Mouse (Mus musculus) left cerebral cortex, postnatal 10 days (tissue): ENCODE results near the gene Spns2. TPM values are rescaled to one million over a fixed set of nuclear protein-coding genes. Genes with fewer than 3 reads are reported as not detected.
A peak's percentile ranks its signal among the peaks of the same experiment; 100 is the strongest.

Experiments
- DNase-seq, 2 experiments: peaks; one replicate each; pipeline ENCODE4 v3.0.0; 2021 to 2022; ENCODE audit warnings: low spot score in 2 of 2, mixed read lengths in 1 of 2; ENCODE audit errors: extremely low spot score in 1 of 2
- intact Hi-C: fragments of 180-260 bp; cut with DNase I; formaldehyde crosslinking; loops from one replicate; pipeline ENCODE4 v1.15.1; 2025
- total RNA-seq, 2 experiments: library from RNA; stranded (reverse); gene quantifications; 2 replicates each; pipeline ENCODE4 v1.2.3; 2021

The Spns2 gene
- total RNA-seq, 2 experiments from 2014 or later: 30.8 to 37.4 TPM

DNA sequence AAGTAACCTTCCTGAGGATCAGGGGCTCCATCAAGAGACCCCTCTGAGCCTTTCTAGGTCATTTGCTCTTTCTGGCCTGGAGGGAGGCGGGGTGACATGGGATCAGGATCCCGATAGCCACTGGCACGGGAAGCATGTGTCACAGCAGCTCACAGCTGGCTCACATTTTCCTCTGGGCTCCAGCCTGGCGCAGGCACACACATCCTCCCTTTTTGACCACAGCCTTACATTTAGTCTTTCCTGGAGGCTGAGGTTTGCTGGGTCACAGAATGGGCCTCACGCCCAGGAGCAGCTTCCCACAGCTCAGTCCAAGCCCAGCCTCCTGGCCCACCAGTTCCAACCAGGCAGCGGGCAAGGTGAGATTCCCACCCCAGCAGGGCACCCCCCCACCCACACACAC lies 11.5 kb downstream of the Spns2 start:
- no peak for DNase-seq
- intact Hi-C loops: no loop called here

- intact Hi-C loops: no loop called here
- DNase-seq: no peak
Observed at GRCm38 (mm10) chr11:72477653-72478052, 12.1 kb downstream of the Spns2 start.

DNA sequence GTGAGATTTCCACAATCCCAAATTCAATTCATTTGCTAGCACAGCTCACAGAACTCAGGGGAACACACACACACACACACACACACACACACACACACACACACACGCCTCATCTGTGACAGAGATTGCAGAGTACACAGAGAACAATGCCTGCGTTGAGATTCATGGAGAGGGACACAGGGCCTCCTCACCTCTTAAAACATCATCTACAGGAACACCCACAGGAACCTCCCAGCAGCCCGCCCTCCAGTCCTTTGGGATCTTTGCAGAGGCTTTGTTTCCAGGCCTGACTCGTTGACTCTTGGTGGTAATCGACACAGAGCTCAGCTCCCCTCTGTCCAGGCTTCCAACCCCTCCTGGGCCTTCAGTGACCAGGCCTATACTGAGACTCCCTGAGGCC lies 12.5 kb downstream of the Spns2 start:
- intact Hi-C loops: no loop called here

DNA sequence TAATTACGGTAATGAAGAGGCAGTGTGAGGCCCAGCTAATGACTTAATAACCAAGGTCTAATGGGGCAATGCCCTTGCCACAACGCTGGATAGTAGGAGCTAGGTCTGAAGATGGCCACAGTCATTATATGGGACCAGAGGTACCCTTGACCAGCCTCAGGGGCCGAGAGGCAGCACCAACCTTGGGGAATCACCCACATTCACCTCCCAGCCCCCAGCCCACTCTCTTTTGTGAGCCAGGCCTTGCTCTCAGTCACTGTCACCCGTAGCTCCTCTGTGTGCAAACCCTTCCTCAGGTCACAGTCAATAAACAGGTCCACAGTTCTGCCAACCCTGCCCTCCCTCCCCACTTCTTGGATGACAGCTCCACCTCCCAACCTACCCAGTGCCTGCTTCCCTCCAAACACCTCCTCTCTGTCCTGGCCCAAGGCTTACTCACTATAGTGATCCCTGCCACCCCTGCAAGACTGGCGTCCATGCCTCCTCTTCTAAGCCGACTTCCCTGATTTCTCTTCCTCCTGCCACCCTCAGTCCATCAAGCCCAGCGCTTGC lies 13.6 kb downstream of the Spns2 start:
- intact Hi-C loops: no loop called here
- DNase-seq: no peak

More for the DNA sequence above, 12.5 kb downstream of the Spns2 start:
- no peak for DNase-seq

DNA sequence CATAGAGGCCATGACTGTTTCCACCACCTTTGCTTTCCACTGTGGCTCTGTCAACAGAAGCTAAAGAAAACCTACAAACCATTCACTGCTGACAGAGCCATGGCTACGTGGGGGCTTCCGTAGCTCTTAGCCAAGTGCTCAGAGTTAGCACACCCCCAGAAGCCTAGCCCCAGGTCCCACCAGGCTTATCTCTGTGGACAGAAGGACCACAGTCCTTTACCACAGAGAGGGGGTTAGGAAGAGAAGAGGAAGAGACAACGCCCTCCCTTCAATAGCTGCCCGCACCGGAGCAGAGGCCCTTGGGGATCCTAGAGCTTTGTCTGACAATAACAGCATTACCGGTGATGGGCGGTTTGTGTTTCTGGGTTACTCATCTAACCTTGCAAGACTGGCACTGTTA lies 14.3 kb downstream of the Spns2 start:
- intact Hi-C loops: no loop called here

GRCm38 (mm10) chr11:72474926-72475325 lies 14.8 kb downstream of the Spns2 start:
- intact Hi-C loops: no loop called here
- DNase-seq: no peak

More for the DNA sequence above, 14.3 kb downstream of the Spns2 start:
- DNase-seq: no peak

- intact Hi-C loops: no loop called here
- no peak for DNase-seq
Observed at GRCm38 (mm10) chr11:72473540-72473939, 16.2 kb downstream of the Spns2 start.

DNA sequence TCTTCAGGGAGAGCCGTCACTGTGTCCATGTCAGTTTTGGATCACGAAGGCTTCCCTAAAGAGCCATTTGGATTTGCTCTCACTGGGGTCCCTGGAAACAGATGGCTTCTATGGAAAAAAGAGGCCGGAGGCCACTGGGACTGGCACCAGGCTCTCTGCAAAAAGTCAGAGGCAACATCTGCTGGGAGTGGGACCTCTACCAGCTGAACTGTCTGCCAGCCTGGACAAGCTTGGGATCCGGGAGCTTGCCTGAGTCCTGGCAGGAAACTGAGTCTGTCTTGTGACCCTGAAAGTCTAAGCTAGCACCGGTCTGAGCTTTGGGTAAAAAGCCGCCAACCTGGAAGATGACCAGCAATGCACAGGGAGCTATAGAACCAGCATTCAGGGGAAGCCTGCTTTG lies 18.3 kb downstream of the Spns2 start:
- intact Hi-C loops: no loop called here
- DNase-seq: no peak

GRCm38 (mm10) chr11:72470004-72470403 lies 19.7 kb downstream of the Spns2 start:
- intact Hi-C loops: no loop called here

DNA sequence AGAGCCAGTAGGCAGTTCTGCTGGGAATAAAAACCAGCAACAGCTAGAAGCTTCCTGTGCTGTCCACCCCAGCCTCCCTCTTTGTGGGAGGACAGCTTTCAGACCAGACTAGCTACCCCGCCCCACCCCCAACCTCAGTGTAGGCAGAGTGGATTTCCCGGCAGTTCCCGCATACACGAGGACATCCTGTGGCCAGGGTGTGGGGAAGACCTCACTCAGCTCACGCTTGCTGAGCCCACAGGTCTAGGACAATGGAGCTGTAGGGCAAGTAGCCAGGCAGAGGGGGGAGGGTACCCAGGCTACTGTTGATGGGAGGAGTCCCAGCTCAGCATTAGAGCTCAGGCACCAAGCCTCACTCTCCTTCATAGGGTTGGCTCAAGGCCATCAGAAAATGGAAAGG lies 20.5 kb downstream of the Spns2 start:
- peak; percentile 55 to 91 for DNase-seq
- intact Hi-C loops: no loop called here

More at GRCm38 (mm10) chr11:72470004-72470403, 19.7 kb downstream of the Spns2 start:
- no peak for DNase-seq

GRCm38 (mm10) chr11:72468525-72468924 lies 21.2 kb downstream of the Spns2 start:
- DNase-seq: no peak
- intact Hi-C loops: no loop called here

GRCm38 (mm10) chr11:72466694-72467507 lies 22.8 kb downstream of the Spns2 start:
- DNase-seq: peak in 1 of 2 experiments; percentile 64
- intact Hi-C loops: no loop called here

GRCm38 (mm10) chr11:72465978-72466693 lies 23.6 kb downstream of the Spns2 start:
- no peak for DNase-seq
- intact Hi-C loops: no loop called here

DNA sequence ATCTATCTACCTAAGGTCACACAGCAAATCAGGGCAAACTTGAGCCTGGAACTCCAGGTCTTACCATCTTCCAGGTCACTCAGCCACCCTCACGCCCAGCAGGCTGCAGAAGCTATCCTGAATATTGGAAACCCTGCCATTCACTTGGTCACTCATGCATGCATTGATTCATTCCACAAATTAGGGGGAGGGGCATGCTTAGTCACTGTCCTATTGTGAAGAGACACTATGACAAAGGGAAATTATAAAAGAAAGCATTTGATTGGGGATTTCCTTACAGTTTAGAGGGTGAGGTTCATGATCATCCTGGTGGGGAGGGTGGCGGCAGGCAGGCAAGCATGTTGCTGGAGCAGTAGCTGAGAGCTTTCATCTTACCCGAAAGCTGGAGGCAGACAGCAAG lies 24.9 kb downstream of the Spns2 start:
- DNase-seq: no peak
- intact Hi-C loops: no loop called here

DNA sequence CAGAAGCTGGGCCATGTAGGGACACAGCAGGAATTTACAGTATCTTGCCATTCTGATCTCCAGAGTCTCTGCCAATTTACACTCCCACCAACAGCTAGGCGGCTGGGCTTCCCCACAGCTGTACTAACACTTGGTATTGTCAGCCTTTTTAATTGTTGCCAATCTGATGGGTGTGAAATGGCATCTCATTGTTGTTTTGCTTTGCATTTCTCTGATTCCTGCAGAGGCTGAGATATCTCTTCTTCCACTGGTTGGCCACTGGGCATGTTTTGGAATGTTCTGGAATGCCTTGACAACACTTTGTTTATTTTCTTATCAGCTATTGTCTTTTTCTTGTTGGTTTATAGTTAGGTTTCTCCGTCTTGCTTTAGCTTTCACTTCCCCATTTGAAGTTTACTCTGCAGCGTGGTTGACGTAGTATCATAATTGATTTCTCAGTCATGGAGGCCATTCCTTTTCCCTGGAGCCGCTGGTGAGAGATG lies 28.2 kb downstream of the Spns2 start:
- peak in 1 of 2 experiments; percentile 59 for DNase-seq
- intact Hi-C loops: no loop called here

DNA sequence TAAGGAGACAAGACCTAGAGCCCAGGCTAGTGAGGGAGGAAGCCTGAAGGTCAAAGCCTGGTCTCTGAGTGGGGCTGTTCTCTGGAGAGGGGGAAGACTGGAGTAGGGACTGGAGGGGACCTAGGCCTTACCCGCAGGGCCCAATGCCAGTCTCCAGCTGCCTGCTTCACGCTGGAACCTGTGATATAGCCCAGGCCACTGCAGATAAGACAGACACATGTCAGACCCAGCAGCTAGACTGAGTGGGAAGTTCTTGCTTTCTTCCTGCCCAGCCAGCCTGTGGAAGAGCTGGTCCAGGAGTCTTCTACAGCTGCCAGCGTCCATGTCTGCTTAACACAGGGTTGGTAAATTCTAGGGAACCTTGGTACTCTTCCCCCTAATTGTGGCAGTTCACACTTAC lies 31.2 kb downstream of the Spns2 start:
- DNase-seq: no peak
- intact Hi-C loops: no loop called here

DNA sequence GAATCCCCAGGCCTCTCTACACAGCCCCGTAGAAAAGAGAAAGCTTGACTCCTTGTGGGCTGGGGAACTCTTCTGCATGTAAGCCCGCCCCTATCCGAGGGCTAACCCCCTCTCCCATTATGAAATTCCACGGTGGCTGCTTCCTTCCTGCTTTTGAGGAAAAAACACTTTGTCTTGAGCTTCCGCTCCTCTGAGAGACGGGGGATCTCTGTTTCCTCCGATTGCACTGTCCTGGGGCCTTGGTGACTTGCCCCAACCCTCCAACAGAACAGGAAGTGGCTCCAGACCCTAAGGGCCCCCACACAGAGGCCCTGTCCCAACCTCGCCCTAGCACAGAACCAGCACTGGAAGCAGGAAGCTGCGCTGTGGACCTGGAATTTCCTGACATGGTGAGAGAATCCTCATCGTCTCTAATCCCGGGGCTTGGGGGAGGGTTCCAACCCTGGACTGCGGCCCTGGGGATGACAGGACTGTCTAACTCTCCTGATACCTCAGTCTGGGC lies 31.7 kb downstream of the Spns2 start:
- peak in 1 of 2 experiments; percentile 74 for DNase-seq
- intact Hi-C loops: no loop called here

DNA sequence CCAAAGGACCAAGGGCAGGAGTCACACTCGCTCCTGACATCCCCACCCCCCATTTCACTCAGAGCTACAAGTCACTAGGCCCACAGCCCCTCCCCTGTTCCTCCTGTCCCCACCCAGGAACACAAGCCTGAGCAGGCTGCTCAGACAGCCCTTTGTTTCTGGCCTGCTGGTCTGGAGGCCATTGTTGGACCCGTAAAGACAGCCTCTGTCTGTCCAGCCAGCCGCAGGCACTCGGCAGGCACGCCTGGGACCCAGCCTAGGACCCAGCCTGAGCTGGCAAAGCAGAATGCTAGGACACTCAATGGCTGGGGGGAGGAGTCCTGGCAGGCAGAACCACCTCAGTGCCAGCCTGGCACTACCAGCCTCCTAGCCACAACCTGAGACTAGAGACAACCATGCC lies 34.0 kb downstream of the Spns2 start:
- peak in 1 of 2 experiments; percentile 61 for DNase-seq
- intact Hi-C loops: no loop called here

DNA sequence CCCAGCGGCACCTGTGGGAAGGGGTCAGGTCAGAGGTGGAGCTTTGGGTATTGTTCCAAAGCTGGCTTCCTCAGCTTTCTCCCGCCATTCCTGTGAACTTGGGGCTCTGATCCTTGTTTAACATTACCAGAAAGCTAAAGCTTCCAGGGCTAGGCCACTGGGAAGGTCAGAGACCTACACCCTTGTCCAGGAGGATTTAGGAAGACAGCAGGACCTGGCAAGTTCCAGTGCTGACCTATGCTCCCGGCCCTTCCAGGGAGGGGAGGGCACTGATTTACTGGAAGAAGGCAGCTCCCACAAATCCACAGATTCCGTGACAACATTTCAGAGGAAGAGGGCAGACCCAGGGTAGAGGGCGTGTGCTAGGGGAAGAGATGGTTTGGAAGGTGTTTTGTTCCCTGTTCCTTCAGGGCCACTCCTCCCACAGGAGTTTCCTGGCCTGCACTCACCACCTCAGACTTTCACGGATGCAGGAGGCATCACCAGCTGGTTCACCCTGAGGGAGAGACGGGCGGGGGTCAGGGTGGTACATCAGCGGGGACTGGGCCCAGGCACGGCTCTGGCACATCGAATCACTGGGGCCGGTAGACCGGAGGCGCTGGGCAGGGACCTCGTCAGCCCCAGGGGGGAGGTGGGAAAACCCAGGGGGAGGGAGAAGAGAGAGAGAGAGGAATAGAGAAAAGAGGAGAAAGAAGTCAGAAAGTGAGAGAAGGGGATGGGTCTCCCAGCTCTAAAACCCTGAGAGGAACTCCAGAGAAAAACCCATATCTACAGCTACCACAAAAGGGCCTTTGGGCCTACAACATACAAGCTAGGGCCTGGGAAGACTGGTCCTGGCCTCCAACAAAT lies 36.4 kb downstream of the Spns2 start:
- DNase-seq: no peak
- intact Hi-C loops: no loop called here
